Mouse (Mus musculus) myocyte (in vitro differentiated cells): ENCODE measurements around the gene Macc1.
A peak's percentile ranks its signal among the peaks of the same experiment; 100 is the strongest.

Source experiments
- CEBPB ChIP-seq: IDR thresholded peaks from 2 replicates; pipeline ENCODE4 v1.6.1; 2011; ENCODE audit warnings: mild to moderate bottlenecking, moderate library complexity; ENCODE audit not compliant: poor library complexity, insufficient read depth, severe bottlenecking
- MAX ChIP-seq: IDR thresholded peaks from one replicate; pipeline ENCODE4 v1.6.1; 2011; ENCODE audit warnings: low read depth, mild to moderate bottlenecking, control low read depth
- MYOD1 ChIP-seq, 3 experiments: IDR thresholded peaks; one replicate each; pipeline ENCODE4 v1.6.1; 2011; ENCODE audit warnings: control low read depth in 2 of 3, low read depth in 2 of 3, mild to moderate bottlenecking in 2 of 3, moderate library complexity in 1 of 3; ENCODE audit not compliant: insufficient read length in 2 of 3, control insufficient read depth in 1 of 3
- MYOG ChIP-seq, 3 experiments: IDR thresholded peaks; one replicate each; pipeline ENCODE4 v1.6.1; 2011; ENCODE audit warnings: control low read depth in 2 of 3, low read depth in 2 of 3, mild to moderate bottlenecking in 2 of 3; ENCODE audit not compliant: insufficient read length in 2 of 3, control insufficient read depth in 1 of 3, insufficient read depth in 1 of 3
- POLR2A ChIP-seq: IDR thresholded peaks from one replicate; pipeline ENCODE4 v1.6.1; 2011; ENCODE audit warnings: low read depth, mild to moderate bottlenecking, control low read depth, moderate library complexity; ENCODE audit not compliant: insufficient read length
- POLR2AphosphoS2 ChIP-seq: IDR thresholded peaks from one replicate; pipeline ENCODE4 v1.6.1; 2011; ENCODE audit warnings: low read depth, control low read depth; ENCODE audit not compliant: insufficient read length
- TCF12 ChIP-seq: IDR thresholded peaks from one replicate; pipeline ENCODE4 v1.6.1; 2011; ENCODE audit warnings: mild to moderate bottlenecking, control low read depth; ENCODE audit not compliant: poor library complexity, insufficient read depth, severe bottlenecking

DNA sequence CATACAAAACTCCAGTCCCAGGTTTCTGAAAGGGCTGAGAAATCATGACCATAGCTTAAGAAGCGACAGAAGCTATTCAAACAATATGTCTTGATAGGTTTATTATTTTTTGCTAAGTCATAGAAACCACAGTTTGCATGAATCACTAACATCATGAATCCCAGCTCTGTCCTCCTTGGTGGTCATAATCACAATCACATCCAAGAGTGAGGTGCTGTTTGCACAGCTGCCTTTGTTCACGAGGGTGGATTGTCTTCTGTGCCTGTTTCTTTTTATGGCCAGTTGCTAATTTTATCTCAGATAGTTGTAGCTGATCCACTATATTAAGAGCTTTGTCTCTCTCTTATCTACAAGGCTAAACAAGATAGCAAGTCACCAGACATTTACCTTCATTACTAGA is 72.6 kb downstream of the Macc1 start:
- TF ChIP-seq POLR2A, result no peak
- TF ChIP-seq TCF12, result peak; percentile 88
- no peak for TF ChIP-seq MAX
- no peak for TF ChIP-seq POLR2AphosphoS2
- TF ChIP-seq MYOD1 (IDR thresholded peaks at IDR 0.05; ENCODE audit: control insufficient read depth in 1 of 3, insufficient read length in 2 of 3, low read depth in 2 of 3), result peak; percentile 72 to 97 (median 90)
- TF ChIP-seq MYOG (IDR thresholded peaks at IDR 0.05; ENCODE audit: control insufficient read depth in 1 of 3, insufficient read depth in 1 of 3, insufficient read length in 2 of 3, low read depth in 2 of 3), result peak in 2 of 3 experiments; percentile 55 to 79
- no peak for TF ChIP-seq CEBPB
